Mouse (Mus musculus): ENCODE measurements at regions not wholly inside any gene's neighbourhood (a gene's known extent, or its start where the extent isn't known, plus 50 kb on each side); places are given as distances from the start of the nearest gene placed in this dataset.

DNA sequence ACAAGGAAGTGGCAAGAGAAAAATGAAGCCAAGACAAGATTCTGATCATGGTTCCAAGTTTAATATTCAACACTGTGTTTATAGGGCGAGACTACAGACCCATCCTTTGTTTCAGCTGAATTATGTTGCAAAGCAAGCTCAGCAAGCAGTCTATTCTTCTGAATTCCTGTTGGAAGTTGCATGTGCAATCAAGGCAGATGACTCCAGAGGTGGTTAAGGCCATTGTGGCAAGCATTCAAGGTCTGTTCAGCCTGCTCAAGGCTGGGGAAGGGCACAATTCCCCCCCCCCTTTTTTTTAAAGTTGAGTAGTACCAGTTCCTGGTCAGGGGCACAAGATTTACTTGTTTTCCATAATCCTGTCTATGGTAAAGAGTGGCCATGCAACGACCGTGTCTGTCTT lies 431.1 kb downstream of the 1810013L24Rik start:
- DNase-seq = peak; percentile 37

DNA sequence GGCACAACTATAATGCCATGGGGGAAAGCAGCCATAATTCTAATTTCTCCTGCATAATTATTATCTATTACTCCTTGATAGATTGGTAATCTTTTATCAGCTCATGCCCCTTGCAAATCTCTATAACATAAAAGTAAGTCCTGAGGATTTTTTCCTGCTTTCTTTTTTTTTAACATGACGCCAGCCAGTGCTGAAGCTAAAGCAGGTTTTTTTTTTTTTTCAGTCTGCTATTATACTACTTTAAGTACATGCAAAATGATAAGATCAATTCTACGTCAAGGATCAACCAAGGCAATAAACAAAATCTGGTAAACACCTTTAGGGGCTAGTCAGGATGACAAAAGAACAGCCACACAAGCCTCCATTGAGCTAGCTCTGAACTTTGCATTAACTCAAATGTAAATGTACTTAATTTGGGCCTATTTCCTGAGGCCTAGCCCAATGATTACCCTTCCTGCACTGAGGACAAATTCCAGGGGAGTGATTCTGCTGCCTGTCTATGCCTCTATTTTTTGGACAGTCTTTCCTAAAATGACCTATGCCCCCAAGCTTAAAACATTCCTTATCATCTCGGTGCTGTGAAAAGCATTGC lies 434.8 kb downstream of the 1810013L24Rik start:
- no peak for DNase-seq

DNA sequence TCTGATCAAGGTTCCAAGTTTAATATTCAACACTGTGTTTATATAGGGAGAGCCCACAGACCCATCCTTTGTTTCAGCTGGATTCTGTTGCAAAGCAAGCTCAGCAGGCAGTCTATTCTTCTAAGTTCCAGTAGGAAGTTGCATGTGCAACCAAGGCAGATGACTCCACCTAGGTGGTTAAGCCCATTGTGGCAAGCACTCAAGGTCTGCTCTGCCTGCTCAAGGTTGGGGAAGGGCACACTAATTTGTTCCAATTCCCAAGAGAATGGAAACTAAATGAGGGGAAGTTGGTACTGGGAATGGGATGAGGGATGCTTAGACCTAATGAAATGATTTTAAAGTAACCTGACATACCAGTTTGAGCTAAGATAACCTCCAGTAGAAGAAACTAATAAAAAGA lies 437.3 kb downstream of the 1810013L24Rik start:
- no peak for DNase-seq

DNA sequence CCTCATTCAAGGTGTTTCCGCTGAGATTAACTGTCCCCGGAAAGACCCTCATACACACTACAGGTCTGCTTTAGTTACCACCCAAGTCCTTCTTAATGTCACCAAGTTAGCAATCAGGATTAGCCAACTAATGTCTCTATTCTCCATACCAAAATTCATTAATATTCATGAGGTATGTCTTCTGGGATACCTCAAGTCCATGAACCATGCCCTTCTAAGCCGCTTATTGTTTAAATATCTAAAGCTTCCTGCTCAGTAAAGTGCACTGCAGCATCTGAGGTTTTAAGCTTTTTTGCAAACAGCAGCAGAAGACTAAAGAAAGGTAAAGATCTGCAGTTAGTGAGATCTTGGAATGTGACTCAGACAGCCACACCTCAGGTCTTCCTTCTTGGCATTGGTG lies 440.2 kb downstream of the 1810013L24Rik start:
- DNase-seq = no peak

DNA sequence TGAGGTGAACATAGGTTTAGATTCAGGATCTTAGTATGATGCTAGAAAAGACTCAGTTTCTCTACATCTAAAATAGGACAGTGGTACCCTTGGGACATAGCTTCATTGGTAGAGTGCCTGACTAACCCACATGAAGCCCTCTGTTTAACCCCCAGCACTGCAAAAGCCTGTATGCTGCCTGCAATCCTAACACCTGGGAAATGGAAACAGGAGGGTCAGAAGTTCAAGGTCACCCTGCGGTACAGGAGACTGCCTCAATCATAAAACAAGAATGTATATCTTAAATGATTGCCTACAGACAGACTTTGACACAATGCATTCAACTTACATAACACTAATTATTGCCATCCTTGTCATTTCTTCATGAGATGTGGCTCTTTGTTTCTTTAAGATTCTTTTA lies 440.8 kb downstream of the 1810013L24Rik start:
- no peak for DNase-seq

DNA sequence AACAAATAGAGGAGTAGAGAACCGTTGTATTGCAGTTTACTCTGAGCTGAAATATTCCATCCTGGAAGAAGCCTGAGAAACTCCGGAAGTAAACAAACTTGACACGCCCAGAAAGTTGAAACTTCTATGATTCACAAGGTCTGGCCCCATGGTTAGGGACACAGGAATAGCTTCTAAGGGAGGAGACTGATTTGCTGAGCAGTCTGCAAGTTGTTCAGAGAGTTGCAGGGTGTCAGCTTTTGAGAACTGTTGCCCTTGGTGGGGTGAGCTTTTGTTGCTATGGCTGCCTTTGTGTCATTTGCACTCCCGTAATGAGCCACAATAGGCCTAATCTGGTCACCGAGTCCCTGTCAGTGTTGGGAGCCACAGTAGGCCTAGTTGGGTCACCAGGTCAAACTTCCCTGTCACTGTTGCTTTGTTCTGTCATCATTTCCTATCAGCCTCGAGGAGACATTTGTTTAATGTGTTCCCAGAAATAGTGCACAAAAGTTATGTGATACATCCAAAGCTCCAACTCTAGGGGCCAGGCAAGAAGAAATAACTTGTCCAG lies 443.9 kb downstream of the 1810013L24Rik start:
- DNase-seq = no peak

DNA sequence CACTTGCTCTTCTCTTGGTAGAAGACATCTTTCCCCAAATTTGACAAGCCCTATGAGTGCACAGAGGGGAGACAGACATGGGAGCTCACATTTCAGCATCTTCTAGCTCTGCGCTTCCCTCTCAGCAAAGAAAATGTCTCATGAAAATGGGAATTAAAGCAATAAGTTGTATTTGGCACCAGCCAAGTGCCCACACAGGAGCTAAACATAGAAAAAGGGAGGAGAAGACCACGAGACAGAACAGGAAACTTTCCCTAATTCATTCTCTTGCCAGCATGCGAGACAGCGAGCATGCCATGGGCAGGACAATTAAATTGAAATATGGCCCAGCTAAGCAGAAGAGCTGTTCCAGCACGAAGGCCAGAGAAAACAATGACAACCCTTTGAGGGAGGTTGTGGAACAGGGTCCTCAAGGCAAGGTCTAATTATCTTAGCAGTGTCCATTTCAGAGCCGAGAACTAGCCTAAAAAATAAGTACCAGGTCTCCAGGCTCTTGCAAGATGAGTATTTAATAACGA lies 444.7 kb downstream of the 1810013L24Rik start:
- DNase-seq = peak; percentile 20

DNA sequence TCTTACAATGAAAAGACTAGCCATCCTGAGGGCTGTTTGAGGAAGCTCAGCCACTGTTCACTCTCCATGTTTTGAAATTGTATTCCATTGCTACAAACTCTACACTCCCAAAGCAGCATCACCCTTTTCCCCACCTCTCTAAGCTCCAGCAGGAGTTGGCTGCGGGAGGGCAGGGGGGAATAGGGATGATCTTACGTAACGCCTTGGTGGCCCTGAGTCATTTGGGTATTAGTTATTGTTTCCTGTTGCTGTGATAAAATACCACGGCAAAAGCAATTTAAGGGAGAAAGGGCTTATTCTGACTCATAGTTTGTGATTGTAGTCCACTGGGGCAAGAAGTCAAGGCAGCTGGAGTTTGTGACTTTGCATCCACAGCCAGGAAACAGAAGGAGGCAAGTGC lies 445.5 kb downstream of the 1810013L24Rik start:
- DNase-seq = peak; percentile 25

DNA sequence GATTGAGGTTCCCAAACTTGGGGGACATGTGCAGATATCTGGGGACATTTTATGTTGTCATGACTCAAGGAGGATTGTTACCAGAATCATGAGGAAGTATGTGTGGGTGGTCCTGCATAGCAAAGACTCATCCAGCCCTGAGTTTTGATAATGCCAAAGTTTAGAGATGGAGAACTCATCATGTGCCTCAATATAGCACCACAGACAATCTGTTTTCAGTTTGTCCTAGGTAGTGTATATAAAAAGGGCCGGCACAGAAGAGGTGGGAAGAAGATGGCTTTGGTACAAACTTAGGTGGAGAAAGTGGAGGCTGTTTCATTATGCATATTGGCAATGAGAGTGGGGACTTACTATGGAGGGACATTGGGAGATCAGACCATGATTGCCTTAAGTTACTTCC lies 447.2 kb downstream of the 1810013L24Rik start:
- no peak for DNase-seq

DNA sequence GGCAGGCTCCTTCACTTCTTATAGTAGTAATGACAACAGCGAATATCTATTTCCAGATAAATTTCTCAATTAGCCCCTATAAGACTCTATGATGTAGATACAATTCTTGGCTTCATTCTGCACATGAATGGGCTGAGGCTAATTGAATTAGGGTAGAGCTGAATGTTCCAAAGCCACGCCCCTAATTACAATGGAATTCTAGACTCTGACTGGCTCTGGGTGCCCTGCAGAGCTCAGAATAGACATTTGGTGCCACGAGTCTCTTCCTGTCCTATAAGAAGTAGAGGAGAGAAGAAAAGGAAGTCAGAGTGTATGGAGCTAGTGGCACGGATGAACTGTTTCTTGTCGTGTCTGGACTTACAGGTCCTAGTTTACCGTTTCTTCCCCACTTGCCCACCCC lies 449.8 kb downstream of the 1810013L24Rik start:
- no peak for DNase-seq

DNA sequence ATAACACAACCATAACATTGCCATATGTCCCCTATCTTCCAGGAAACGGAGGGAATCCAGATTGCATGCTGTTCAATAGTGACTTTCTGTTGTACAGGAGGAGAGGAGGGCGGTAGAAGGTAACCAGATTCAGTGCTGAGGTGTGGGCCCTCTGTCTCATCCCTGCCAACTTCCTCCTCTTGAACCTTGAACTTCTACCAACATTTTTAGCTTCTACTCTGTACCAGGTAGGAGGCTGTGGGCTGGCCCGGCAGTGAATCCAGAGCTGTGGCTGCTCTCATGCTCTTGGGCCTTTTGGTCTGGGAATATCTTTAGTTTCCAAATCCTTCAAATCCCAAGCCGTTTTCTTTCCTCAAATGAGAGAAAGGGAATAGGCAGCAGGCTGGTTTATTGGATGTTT lies 450.5 kb downstream of the 1810013L24Rik start:
- no peak for DNase-seq

DNA sequence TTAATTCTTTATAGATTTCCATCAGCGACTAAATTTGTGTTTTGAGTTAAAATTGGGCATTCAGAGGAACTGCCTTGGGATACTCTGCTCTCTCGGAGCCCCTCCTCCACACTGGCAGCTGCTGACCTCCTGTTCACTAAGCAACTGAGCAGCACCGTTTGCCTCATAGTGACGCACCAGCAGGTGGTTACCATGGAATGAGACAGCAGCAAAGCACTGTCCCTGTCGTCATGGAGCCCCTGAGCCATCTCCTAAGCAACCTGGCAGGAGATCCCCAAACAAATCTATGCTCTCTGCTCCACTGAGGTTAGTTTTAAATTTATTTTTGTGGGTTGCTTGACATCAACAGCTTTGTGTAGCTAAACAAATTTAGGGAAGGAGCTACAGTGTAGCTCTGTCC lies 451.0 kb downstream of the 1810013L24Rik start:
- DNase-seq = peak; percentile 71

DNA sequence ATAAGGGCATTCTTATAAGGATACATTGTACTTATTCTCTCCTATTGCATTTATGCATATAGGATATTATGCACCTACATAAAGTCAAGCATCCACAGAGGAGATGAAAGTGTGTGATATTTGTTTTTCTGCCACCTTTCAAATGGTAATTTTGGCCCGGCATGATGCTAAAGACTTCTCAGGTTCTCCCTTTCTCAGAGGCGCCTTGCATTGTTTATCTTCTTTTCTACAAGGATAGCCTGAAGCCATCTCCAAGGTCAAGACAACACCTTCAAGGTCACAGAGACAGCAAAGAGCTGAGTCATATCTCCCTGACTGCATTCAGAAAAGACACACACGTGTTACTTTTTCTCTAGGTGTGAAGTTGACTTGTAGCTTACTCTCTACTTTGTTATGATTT lies 454.5 kb downstream of the 1810013L24Rik start:
- DNase-seq = no peak

DNA sequence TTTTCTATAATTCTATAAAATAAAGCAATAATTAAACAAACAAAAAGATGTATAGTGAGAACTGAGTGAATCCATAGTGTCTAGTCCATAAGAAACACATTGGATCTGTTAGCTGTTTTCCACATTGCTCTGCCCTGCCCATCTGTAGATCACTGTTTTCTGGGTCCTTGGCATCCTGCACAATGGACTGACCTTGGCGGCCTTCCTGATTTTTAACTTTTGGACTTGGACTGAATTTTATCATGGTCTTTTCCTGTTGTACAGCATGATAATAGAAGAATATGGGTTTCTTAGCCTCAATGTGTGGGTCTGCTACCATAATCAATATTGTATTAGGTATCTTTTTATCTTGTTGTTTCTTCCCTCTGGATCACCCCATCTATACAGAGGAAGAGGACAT lies 456.0 kb downstream of the 1810013L24Rik start:
- DNase-seq = peak; percentile 30

DNA sequence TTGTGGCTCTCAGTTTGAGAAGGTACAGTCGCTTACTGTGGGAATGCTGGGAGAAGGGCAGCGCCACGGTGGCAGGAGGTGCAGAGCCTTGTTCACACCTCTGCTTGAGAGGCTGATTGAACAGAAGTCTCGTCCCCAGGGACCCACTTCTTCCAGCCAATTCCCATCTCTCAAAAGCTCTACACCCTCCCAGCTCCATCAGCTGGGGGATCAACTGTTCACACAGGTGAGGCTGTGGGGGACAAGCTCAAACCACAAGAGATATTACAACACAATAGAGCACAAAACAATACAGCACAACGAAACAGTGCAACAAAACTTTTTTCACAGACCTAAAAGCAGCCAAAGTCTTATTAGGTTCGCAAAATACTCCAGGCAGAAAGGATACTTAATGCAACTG lies 457.7 kb downstream of the 1810013L24Rik start:
- DNase-seq = no peak

DNA sequence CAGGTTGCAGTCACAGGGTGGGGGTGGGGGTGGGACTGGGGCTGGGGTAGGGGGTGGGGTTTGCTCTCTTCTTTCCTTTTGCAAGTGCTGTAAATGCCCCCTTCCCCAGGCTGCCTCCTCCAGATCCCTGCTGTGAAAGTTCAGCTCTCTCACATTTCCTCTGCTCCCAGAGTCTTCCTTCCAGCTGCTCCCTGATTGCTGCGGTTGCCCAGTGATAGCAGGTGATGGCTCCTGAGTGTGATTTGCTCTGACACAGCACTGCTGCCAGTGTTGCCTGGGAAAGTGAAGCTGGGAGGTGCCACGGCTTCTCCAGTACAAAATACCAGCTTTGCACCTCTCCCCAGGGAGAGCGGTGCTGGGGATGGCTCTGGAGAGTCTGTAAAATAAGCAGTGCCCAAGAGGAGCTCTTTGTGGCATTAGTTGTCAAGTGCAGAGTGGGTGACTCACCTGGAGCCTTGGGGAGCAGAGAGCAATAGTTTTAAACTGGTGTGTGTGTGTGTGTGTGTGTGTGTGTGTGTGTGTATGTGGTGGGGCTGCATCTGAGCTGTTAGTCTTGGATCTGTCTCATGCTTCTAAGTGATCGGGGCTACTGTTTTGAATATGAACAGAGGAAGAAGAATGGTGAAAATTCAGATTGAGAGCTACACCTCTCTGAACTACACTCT lies 461.6 kb downstream of the 1810013L24Rik start:
- DNase-seq = peak; percentile 66

DNA sequence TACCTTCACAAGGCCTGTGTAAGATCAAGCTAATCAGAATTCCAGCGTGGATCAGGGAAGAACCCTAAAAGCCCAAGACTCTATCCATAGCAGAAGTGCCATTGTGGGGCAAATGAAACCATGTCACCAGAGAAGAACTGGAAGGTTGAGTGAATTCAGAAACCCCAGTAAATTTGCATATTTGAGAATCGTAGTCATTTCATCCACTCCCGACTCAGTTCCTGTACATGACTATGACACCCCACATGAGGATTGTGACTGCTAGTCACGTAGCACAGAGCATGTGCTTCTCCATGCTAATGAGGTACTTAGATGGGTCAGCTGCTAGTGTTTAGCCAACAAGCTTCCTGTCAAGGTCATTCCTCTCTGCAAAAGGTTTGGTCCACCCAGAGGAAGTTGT lies 473.2 kb downstream of the 1810013L24Rik start:
- DNase-seq = no peak

DNA sequence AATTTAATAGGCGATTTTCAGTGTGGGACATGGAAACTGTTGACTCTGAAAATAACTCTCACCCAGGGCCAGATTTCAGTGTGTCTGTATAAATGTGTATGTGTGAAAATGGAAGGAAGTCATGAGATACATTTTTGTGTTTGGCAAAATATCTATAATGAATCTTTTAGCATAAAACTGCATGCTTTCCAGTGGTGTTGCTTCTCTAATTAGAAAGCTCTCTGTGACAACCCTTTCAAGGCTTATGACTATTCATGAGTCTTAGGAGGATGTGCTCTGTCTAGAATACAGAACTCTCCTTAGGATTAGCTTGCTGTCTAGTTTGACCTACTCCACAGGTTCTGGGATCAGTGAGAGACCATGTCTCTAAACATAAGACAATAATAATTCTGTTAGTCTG lies 474.2 kb downstream of the 1810013L24Rik start:
- DNase-seq = no peak

DNA sequence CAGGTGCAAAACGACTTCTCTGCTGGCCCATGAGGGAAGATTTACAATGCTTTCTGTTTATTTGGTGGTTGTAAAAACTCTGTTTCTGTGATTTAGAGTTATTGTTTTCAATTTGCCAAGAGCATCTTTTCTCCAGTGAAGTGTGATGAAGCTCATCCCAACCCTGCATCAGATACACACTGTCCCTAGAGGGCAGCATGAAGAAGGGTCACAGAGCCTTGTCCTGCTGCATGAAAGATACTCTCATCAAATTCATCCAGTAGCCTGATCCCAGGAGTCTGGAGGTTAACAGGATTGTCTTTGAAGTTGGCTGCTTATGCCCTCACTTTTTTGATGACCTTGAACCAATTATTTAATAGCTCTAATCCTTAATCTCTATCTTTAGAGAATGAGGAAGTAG lies 480.8 kb downstream of the 1810013L24Rik start:
- DNase-seq = peak; percentile 18

DNA sequence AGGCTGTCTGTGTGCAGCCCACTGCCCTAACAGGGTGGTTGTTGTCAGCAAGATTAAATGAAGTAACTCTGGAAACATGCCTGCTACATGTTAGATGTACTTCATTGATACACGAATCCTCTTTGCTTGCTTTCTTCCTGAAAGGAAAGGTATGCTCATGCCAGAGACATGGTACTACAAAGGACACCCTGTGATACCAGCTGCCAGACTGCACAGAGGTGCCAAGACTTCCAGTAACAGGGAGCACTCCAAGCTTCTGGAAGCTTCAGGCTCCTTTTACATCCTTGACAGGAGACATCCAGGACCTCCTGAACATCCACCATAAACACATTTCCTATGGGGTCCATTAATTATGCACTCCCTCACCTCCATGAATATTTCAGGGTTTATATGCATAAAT lies 505.7 kb downstream of the 1810013L24Rik start:
- no peak for DNase-seq

DNA sequence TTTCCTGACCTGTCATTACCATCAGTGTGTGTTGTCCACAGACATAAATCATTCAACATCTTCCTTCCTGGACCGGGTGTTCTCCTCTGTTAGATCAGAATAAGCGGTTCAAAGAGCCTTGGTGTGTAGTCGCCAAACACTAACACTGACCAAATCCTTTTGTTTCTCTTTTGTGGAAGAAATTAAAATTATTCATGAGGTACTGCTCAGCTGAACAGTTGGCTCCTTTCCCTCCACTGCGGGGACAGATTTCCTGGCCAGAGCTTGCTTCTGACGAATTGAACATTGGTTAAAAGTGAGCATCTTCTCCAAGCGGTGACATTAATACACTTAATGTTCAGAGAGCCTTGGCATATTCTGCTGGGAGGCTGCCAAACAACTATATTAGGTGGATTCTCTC lies 506.2 kb downstream of the 1810013L24Rik start:
- no peak for DNase-seq

DNA sequence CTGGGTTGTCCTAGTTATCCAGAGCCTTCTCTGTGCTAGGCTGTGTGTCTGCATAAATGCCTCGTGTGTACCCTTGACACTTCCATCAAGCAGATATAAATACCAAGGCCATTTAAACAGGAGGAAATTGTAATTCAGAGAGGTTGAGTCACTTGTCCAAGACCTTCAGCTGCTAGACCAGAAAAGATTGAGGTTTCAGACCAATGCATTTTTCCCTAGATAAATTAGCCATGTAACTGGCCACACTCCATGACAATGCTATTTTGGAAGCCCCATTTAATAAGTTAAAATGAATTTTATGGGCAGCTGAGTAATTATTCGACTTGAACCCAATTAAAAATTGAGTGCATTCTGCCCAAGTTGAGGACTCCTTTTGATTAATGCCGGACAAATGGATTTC lies 509.6 kb downstream of the 1810013L24Rik start:
- DNase-seq = peak; percentile 47

DNA sequence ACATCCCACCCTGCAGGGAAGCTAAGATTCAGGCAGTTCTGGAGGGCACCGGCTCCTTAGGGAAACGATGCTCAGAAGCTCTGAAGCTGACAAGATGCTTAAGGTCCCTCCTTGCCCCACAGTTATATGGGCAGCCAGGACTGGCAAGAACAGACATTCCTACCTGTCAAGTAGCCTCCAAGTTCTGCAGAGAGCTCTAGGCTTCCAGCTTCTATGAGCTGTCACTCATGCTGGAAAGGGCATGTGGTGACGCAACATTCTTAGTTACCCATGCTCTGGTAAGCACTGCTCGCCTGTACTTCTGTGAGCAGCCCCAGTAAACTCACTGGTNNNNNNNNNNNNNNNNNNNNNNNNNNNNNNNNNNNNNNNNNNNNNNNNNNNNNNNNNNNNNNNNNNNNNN lies 511.3 kb downstream of the 1810013L24Rik start:
- DNase-seq = peak; percentile 47

DNA sequence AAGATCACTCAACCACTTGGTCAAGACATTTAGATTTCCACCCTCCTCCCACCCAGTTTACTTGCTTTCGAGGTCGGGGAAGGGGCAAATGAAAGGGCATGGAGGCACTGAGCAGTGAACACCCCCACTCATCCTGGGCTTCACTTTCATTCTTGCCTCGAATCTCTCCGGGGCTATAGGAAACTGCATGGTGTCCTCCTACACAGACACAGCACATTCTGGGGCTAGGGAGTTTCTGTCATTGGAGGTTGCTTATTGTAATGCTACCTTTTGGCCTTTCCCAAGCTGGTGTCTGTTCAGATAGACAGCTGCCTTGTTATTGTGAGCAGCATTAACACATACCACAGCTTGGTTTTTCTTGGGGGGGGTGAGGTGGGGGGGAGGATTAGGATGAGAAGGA lies 523.9 kb downstream of the 1810013L24Rik start:
- no peak for DNase-seq
